Mouse (Mus musculus) naive thymus-derived CD4-positive, alpha-beta T cell, adult 2 months (primary cell): ENCODE results near the gene Iqcg.
A peak's percentile ranks its signal among the peaks of the same experiment; 100 is the strongest.

Source experiments
- DNase-seq: peaks from one replicate; pipeline ENCODE4 v3.0.0-alpha.2; 2011; ENCODE audit warnings: low read depth

The Iqcg gene

GRCm38 (mm10) chr16:33053141-33053540, 2.9 kb downstream of the Iqcg start:
- DNase-seq = peak; percentile 39

- DNase-seq = no peak
Observed at GRCm38 (mm10) chr16:33049809-33050208, 6.2 kb downstream of the Iqcg start.

- DNase-seq = no peak
Observed at GRCm38 (mm10) chr16:33048686-33049085, 7.3 kb downstream of the Iqcg start.

GRCm38 (mm10) chr16:33048004-33048403, 8.0 kb downstream of the Iqcg start:
- DNase-seq = no peak

- peak; percentile 30 for DNase-seq
Observed at GRCm38 (mm10) chr16:33043268-33043667, 12.8 kb downstream of the Iqcg start.

GRCm38 (mm10) chr16:33042682-33043081, 13.3 kb downstream of the Iqcg start:
- no peak for DNase-seq

- DNase-seq = no peak
Observed at GRCm38 (mm10) chr16:33036006-33036405, 20.0 kb downstream of the Iqcg start.

- DNase-seq = peak; percentile 19
Observed at GRCm38 (mm10) chr16:33026357-33026756, 29.7 kb downstream of the Iqcg start.

- peak; percentile 18 for DNase-seq
Observed at GRCm38 (mm10) chr16:33024456-33025104, 31.4 kb downstream of the Iqcg start.

- peak; percentile 89 for DNase-seq
Observed at GRCm38 (mm10) chr16:33023750-33024149, 32.3 kb downstream of the Iqcg start.

GRCm38 (mm10) chr16:33021381-33021780, 34.6 kb downstream of the Iqcg start:
- no peak for DNase-seq

GRCm38 (mm10) chr16:33019117-33019770, 36.8 kb downstream of the Iqcg start:
- no peak for DNase-seq

GRCm38 (mm10) chr16:33017677-33018349, 38.2 kb downstream of the Iqcg start:
- DNase-seq = no peak

GRCm38 (mm10) chr16:33015986-33016385, 40.0 kb downstream of the Iqcg start:
- DNase-seq = no peak

GRCm38 (mm10) chr16:33015396-33015907, 40.6 kb downstream of the Iqcg start:
- no peak for DNase-seq

- DNase-seq = no peak
Observed at GRCm38 (mm10) chr16:33014921-33015320, 41.1 kb downstream of the Iqcg start.

- DNase-seq = no peak
Observed at GRCm38 (mm10) chr16:33013801-33014200, 42.2 kb downstream of the Iqcg start.

GRCm38 (mm10) chr16:33010166-33010565, 45.9 kb downstream of the Iqcg start:
- DNase-seq = no peak

GRCm38 (mm10) chr16:33007436-33007835, 48.6 kb downstream of the Iqcg start:
- no peak for DNase-seq

GRCm38 (mm10) chr16:33006888-33007287, 49.1 kb downstream of the Iqcg start:
- DNase-seq = no peak

GRCm38 (mm10) chr16:33005216-33005615, 50.8 kb downstream of the Iqcg start:
- DNase-seq = no peak

GRCm38 (mm10) chr16:32992158-32992557, 63.9 kb downstream of the Iqcg start:
- DNase-seq = no peak

- no peak for DNase-seq
Observed at GRCm38 (mm10) chr16:32984631-32985030, 71.4 kb downstream of the Iqcg start.
